Mouse (Mus musculus) heart, postnatal 0 days (tissue): Measurements from ENCODE around the gene Prkg1.

Experiments
- CTCF ChIP-seq: IDR thresholded peaks from 2 replicates; pipeline ENCODE4 v1.5.1; 2016; ENCODE audit warnings: antibody characterized with exemption, control low read depth, low read depth
- EP300 ChIP-seq: IDR thresholded peaks from 2 replicates; pipeline ENCODE4 v1.6.1; 2016; ENCODE audit warnings: antibody characterized with exemption, low read depth

GRCm38 (mm10) chr19:31158944-31159460 is 605.8 kb downstream of the Prkg1 start:
- TF ChIP-seq EP300 (no peak), CTCF (no peak)
